Mouse (Mus musculus): ENCODE measurements around the gene Arpc5. TPM values are rescaled to one million over a fixed set of nuclear protein-coding genes. Genes with fewer than 3 reads are reported as not detected.
"Not testable (repeated sequence)": the region's sequence is repeated elsewhere in the genome, so short reads cannot be mapped to it uniquely, and the experiment has no call there.

Arpc5 gene
- total RNA-seq (2021), result 10 to 100 TPM; 26.2 to 29.7 TPM
- long read RNA-seq, experiment 1, transcript Arpc5-201 (4 exons, 1,914 nt), result major isoform, 38 of 47 reads
- long read RNA-seq, experiment 1, partial matches to known transcripts, result 0 of 47 reads
- long read RNA-seq, experiment 1, other reads (novel, unspliced or antisense), result 8 of 47 reads
- long read RNA-seq, experiment 2, transcript Arpc5-201 (4 exons, 1,914 nt), result major isoform, 31 of 32 reads
- long read RNA-seq, experiment 2, partial matches to known transcripts, result 0 of 32 reads
- long read RNA-seq, experiment 2, other reads (novel, unspliced or antisense), result 1 of 32 reads

DNA sequence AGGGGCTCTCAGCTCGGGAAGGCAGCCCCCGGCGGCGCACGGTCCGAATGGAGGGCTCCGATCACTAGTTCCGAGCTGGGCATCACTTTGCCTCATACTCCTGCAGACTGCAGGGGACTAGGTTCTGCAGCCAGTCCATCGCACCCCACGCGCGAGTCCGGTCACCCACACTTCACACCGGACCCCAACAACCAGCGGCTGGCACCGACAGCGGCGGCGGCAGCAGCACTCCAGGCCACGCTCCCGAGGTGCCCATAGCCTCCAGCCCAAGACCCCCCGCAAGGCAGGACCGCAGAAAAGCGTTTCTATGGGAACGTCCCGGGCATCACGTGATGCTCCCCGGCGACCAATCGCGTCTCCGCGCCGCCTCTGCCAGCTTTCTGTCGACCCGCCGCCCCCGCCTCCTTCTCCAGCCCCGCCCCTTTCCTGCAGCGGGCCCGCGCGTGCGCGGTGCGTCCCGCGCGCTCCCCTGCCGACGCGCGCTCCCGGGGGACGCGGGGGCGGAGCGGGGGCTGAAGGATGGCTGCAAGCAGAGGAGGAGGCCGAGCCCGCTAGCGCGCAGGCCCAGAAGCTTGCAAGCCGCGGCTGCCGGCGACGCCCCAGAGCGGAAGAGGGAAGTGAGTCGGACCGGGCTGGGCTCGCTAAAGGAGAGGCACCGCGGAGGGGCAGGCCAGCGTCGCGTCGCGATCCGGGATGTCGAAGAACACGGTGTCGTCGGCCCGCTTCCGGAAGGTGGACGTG is at the start of gene Arpc5, which contains the start of gene Rgl1:
Gene Arpc5, plus strand, starts transcription at position 511 of the 741 bp plus-strand sequence.
Gene Rgl1, minus strand, starts transcription at position 320 of the 741 bp plus-strand sequence.
- peak; percentile 96 to 99 for DNase-seq

DNA sequence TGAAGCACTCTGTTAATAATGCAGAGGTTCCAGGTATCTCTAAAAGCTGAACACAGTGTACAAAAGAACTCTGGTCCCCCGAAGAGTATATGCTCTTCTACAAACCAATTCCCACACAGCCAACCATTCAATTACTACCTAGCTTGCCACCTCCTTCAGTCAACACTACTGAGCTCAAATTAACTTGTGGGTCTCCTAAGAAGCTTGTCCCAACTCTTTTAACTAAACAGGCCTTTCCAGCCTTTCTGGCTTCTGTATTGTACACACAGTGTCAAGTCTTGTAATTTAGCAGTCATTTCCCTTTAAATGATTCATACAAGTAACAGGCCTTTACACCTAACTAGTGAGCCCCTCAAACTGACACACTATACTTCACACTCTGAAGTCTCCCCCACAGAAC is 49.0 kb upstream of the Arpc5 start:
- DNase-seq, result no peak

DNA sequence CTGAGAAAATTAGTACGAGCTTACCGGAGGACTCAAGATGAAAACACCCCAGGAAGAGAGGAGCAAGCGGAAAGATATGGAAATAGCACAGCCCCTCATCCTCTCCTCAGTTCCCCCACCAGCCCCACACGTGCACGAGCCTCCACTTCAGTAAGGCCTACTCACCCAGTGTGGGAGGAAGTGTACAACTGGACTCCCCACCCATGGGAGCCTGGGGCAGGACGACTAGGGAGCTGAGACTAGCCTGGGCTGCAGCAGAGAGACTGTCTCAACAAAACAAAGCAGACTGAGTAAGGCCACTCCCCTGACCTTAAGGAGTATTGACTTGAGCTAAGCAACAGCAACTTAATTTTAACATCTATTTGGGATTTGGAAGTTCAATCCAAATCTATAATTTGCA is 48.1 kb upstream of the Arpc5 start:
- peak in 1 of 2 experiments; percentile 10 for DNase-seq

- no peak for DNase-seq
These were observed 45.4 kb upstream of the Arpc5 start for GRCm38 (mm10) chr1:152720969-152721368.

DNA sequence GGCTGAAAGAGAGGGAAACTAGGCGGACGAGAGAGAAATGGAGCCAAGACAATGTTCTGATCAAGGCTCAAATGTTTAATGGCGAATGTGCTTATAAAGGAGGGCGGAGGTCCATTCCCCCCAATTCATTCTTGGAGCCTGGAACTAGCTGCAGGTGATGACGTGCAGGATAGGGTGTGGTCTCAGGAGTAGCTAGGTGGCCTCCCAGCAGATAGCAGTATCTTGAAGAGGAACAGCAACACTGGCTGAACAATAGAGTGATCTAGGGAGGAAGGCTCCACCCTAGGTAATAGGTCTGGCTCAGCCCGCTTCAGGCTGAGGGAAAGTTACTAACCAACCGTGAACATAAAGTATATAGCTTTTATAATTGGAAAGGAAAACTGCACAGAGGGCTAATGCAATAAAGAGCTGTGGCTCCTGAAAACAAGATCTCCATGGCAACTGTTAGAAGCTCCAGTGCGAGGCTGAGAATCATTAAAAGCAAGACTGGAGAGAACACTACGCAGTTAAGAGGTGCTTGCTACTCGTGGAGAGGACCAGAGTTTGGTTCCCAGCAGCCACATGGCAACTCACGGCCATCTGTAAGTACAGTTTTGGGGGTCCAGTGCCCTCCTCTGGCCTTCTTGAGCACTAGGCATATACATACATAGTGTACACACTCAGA is 44.7 kb upstream of the Arpc5 start:
- peak in 1 of 2 experiments; percentile 29 for DNase-seq

- no peak for DNase-seq
These were observed 42.1 kb upstream of the Arpc5 start for GRCm38 (mm10) chr1:152724286-152724685.

GRCm38 (mm10) chr1:152726095-152726494 is 40.2 kb upstream of the Arpc5 start:
- DNase-seq, result no peak

DNA sequence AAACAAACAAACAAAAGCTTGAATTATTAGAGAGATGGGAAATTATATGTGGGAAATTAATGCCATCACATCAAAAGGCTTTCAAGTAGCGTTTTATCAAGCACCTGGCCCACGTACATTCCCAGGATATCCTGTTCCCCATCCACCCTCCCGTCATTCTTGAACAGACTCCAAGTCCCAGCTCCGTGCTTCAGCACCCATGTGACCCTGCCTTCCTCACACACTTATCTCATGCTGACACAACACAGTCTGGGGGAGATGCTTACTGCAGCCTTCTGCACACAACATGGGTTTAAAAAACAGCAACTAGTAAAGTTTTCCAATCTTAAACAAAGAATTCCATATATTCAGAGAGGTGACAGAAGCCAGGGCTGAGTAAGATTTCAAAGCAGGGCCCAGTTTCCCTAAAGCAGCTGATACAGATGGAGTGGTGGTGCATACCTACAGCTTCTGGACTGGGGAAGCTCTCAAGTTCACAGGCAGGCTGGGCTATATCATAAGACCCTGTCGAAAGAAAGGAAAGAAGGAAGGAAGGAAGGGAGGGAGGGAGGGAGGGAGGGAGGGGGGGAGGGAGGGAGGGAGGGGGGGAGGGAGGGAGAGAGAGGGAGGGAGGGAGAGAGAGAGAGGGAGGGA is 38.6 kb upstream of the Arpc5 start:
- peak; percentile 54 to 60 for DNase-seq

DNA sequence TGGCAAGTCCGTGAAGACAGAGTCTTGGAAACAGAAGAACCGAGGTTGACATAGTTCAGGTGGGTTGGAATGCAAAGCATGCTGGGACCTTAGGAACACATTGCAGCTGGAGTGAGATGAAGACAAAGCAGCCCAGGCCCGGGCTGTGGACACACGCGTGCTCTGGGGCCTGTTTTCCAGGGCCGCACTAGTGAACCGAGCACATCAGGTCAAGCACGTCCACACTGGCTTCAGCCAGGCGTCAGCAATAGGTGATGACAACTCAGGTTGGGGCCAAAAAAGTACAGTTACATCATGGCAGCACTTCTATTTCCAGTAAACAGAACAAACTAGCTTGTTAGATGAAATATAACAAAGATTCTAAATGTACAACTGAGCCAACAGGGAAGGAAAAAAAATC is 27.5 kb upstream of the Arpc5 start:
- DNase-seq, result peak; percentile 70 to 78

DNA sequence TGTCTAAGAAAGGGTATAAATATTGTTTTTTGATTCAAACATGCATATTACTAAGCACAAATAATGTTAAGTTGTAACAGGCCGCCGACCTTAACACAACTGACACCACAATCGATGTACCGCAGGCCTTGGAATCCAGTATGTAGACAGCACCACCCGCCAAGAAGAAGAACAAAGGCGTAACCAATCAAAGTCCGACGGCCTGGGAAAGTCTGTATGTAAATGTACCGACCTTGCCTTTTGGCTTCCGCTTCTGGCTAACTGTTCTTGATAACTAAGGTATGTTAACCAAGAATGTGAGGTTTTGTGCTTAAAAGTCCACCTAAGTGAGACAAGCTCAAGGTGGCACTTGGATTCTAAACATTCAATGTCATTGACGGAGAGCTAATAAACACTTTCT is 27.0 kb upstream of the Arpc5 start:
- DNase-seq, result no peak

DNA sequence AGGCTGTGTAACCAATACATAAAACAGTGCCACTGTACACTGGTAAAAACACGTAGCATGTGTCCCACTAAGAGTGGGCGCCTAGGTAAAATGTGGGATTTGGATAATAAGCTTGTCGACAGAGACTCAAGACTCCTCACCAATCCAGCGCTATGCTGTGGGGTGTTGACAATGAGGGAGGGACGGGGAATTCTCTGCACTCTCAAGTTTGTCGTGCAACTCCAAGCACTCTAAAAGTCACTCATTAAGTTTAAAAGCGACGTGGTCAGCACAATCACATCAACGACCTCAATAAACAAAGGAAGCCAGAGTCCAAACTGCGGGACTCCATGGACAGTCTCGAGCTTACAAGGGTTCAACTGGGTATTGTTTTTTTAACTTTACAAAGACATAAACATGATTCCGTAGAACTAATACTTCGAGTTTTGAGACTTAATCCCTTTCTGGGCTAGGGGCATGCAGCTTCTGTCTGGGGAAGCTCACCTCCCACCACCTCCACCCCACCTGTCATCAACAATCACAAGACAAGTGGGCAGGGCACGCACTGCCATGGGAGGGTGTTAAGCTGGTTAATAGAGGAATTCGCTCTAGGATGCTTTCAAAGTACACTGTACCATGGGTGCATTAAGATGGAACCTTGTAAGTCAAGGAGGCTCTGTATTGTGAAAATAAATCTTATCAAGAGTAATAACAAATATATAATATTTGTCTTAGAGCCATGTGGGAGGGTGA is 23.1 kb upstream of the Arpc5 start:
- DNase-seq, result no peak

- DNase-seq, result peak; percentile 81 to 94
These were observed 19.9 kb upstream of the Arpc5 start for GRCm38 (mm10) chr1:152746426-152746825.

DNA sequence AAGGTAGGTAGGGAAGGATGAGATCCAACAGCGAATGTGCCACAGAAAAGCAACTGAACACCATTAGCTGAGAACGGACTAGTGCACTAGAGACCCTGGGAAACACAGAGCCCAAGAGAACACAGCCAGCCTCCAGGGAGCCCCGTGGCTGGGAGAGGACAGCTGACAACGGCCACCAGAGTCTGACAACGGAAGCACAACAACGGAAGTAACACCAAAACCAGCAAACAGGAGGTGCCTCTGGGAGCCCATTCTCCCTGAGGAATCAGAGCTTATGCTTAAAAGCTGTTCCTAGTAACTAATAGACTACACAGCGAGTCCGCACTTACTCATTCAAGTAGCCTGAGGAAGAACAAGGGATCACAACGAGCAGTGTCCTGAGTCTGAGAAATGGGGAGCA is 17.1 kb upstream of the Arpc5 start:
- peak; percentile 37 to 63 for DNase-seq

DNA sequence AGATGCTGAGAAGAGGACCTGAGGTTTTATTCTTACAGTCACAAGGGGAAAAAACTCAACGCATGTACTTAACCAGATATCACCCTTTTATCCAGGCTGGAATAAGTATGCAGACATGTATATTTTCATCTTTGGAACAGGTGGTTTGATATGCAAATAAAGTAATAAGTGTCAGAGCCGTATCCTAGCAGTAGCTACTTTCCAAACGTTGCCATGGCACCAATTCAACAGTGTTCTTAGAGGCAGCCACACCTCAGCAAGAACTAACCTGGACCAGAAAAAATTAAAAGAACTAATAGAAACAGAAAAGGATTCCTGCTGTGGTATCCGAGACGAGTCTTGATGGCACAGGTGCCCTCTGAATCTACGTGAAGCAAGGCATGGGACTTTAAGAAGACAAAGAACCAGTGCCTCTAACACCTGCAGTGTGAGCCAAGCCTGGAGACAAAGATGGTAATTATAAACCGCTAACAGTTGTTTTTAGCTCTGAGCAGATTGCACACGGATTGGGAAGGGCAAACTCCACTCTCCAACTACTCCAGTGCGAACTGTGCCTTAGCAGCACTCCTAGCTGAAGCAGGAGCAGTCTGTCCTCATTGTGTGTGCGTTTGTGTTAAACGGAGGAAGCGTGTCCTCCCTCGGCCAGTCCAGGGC is 15.9 kb upstream of the Arpc5 start, which contains the start of gene Apobec4:
Gene Apobec4, plus strand, starts transcription at position 240 of the 654 bp plus-strand sequence.
- no peak for DNase-seq

DNA sequence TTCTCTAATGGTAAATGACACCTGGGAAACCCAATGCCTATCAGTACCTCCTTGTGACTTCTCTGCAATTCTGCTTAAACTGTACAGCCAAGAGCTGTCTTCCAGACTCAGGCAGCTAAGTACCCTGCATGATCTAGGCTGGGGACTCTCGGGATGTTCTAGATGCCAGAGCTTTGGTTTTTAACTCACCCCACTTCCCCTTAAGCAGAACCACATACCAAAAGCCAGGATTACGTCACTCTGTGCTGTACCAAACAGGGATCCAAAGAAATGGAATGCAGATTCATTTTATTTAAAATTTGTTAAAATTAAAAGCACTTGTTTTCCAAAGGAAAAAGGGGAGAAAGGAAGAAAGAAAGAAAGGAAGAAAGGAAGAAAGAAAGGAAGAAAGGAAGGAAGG is 4.6 kb upstream of the Arpc5 start:
- DNase-seq, result no peak

- DNase-seq, result peak; percentile 21 to 58
These were observed 734 bp downstream of the Arpc5 start for GRCm38 (mm10) chr1:152766804-152767748.

DNA sequence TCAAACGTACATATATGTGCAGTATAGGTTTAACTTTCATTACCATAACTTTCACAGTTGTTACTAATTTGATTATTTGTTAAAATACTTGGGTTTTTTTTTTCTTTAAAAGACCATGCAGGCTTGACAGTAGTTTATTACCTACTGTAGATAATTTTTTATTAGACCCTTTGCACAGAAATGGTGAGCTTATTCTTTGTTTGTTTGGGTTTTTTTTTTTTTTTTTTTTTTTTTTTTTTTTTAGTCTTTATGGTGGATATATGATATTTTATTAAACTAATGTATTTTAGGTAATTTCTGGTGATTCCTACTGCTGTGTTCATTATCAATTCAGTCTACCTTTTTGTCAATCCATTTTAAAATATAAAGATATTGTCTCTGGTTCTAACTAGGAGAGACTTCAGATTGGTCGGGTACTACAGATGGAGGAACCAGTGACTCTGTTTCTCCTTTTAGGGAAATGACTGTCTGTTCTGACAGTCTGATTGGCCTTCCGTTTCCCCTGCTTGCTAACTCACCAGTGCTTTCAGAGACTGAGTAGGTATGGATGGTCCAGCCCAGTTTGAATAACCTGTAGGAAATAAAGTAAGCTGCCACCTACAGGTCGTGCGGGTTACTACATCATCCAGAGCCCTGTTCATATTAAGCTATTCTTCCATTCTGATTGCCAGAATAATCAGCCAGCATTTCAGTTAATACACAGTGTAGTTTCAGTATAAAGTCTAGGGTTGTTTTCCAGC is 1.6 kb downstream of the Arpc5 start:
- peak; percentile 85 to 93 for DNase-seq

DNA sequence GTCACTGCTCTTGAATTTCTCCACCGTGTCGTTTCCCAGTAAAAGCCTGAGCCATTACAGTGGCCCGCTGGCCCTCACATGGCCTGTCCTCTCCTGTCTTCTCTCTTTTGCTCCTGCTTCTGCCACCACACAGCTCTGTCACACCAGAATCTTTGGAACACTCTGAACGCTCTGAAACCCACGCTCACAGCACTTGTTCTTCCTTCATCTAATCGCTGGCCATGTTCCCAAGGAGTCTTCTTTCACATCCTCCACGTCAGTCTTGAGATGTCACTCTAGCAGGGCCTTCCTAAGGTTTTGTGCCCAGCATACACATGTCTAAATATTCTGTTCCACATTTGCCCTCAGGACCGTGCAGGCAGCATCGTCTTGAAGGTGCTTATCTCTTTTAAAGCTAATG is 4.7 kb downstream of the Arpc5 start:
- DNase-seq, result no peak

DNA sequence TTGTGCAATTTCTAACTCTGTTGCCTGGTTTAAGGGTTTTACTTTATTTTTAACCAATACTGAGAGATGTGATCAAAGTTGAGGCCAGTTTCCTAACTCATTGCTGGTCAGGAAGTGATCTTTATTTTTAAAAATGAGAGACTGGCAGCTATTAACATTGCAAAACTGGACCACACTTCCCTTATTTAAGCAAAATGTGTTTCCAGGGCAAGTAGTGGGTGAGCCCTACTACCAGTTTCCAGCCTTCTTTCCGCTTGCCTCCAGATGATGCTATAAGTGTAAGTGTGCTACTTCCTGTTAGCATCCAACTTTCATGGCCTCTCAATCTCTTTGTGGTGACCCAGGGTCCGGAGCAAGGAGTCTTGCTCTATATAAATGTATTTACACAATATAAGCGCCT is 8.3 kb downstream of the Arpc5 start:
- DNase-seq, result not testable (repeated sequence)
